Mouse (Mus musculus) hematopoietic stem cell, adult 5-6 weeks (primary cell): ENCODE data around the gene Pdhb. TPM values are rescaled to one million over a fixed set of nuclear protein-coding genes. Genes with fewer than 3 reads are reported as not detected.

Experiments used
- ATAC-seq, 2 experiments: fragments of 125-278 bp in 1 of 2; replicated peaks in 1 of 2; 2 replicates each; pipeline ENCODE4 v1.8.0; 2016 to 2017; ENCODE audit warnings: inconsistent platforms in 2 of 2, mild to moderate bottlenecking in 2 of 2, moderate number of reproducible peaks in 2 of 2, low read depth in 1 of 2, moderate TSS enrichment in 1 of 2; ENCODE audit not compliant: low FRiP score in 2 of 2, poor library complexity in 2 of 2, severe bottlenecking in 2 of 2, insufficient read depth in 1 of 2, low TSS enrichment in 1 of 2
- total RNA-seq: library from RNA; stranded (forward); fragments of 172-1452, 232-1000 nt; gene quantifications from 2 replicates; pipeline ENCODE4 v1.2.3, GENCODE M21; 2017

Pdhb gene
- total RNA-seq, 1 experiment from 2014 or later, result 166 TPM

- no peak for ATAC-seq
These were observed 28.9 kb upstream of the Pdhb start for GRCm38 (mm10) chr14:8201715-8202114.

- no peak for ATAC-seq
These were observed 27.9 kb upstream of the Pdhb start for GRCm38 (mm10) chr14:8200769-8201168.

- no peak for ATAC-seq
These were observed 19.9 kb upstream of the Pdhb start for GRCm38 (mm10) chr14:8192727-8193126.

- ATAC-seq, result no peak
These were observed 18.6 kb upstream of the Pdhb start for GRCm38 (mm10) chr14:8191331-8191965.

GRCm38 (mm10) chr14:8190556-8190955 is 17.7 kb upstream of the Pdhb start:
- ATAC-seq, result no peak

- ATAC-seq, result no peak
These were observed 13.6 kb upstream of the Pdhb start for GRCm38 (mm10) chr14:8186278-8187045.

- ATAC-seq, result no peak
These were observed 10.5 kb upstream of the Pdhb start for GRCm38 (mm10) chr14:8183330-8183729.

GRCm38 (mm10) chr14:8180371-8181035 is 7.7 kb upstream of the Pdhb start:
- no peak for ATAC-seq

- no peak for ATAC-seq
These were observed 3.4 kb upstream of the Pdhb start for GRCm38 (mm10) chr14:8176251-8176650.

GRCm38 (mm10) chr14:8174634-8175033 is 1.8 kb upstream of the Pdhb start:
- ATAC-seq, result no peak

- ATAC-seq, result peak in 1 of 2 experiments; percentile 29; a peak in 1 of 4 replicates
These were observed 871 bp upstream of the Pdhb start for GRCm38 (mm10) chr14:8173542-8174250.

GRCm38 (mm10) chr14:8164463-8164862 is 8.4 kb downstream of the Pdhb start:
- no peak for ATAC-seq

GRCm38 (mm10) chr14:8161777-8162176 is 11.0 kb downstream of the Pdhb start:
- ATAC-seq, result 0 out of 4 replicates have a peak, but pooled peaks of 1 of the 2 experiments have one; percentile 40

- no peak for ATAC-seq
These were observed 13.7 kb downstream of the Pdhb start for GRCm38 (mm10) chr14:8159141-8159540.

GRCm38 (mm10) chr14:8158721-8159120 is 14.1 kb downstream of the Pdhb start:
- no peak for ATAC-seq

- ATAC-seq, result peak; percentile 55 to 57
These were observed 15.9 kb downstream of the Pdhb start for GRCm38 (mm10) chr14:8156947-8157346.

GRCm38 (mm10) chr14:8154072-8154471 is 18.8 kb downstream of the Pdhb start:
- no peak for ATAC-seq

- no peak for ATAC-seq
These were observed 21.1 kb downstream of the Pdhb start for GRCm38 (mm10) chr14:8151757-8152156.
